Mouse (Mus musculus) c-Kit-positive CD71-positive TER-119-negative erythroid progenitor cells, embryonic 14.5 days (primary cell): ENCODE results near the gene Dusp1.
A peak's percentile ranks its signal among the peaks of the same experiment; 100 is the strongest.

Source experiments
- DNase-seq: peaks from one replicate; pipeline ENCODE4 v3.0.0-alpha.2; 2013; ENCODE audit warnings: low read depth

Gene Dusp1

DNA sequence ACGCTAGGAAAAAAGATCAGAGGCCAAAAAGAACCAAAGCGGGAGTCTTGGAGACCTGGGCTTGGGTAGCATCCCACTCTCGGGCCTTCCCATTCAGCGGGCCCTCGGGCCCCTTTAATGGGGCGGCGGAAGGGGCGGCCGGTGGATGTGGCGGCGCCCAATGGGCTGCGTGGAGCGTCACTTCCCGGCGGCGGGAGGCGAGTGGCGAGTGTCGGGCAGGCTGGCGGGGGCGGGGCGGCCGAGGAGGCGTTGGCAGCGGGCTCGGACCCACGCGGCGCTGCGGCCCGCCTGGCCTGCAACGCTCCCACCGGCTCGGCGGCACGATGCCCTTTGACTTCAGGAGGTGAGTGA lies 663 bp downstream of the Dusp1 start, which contains the start of gene Ergic1:
Ergic1 (plus strand) TSS at position 200 of the 351 bp plus-strand sequence.
- DNase-seq, result peak; percentile 57

DNA sequence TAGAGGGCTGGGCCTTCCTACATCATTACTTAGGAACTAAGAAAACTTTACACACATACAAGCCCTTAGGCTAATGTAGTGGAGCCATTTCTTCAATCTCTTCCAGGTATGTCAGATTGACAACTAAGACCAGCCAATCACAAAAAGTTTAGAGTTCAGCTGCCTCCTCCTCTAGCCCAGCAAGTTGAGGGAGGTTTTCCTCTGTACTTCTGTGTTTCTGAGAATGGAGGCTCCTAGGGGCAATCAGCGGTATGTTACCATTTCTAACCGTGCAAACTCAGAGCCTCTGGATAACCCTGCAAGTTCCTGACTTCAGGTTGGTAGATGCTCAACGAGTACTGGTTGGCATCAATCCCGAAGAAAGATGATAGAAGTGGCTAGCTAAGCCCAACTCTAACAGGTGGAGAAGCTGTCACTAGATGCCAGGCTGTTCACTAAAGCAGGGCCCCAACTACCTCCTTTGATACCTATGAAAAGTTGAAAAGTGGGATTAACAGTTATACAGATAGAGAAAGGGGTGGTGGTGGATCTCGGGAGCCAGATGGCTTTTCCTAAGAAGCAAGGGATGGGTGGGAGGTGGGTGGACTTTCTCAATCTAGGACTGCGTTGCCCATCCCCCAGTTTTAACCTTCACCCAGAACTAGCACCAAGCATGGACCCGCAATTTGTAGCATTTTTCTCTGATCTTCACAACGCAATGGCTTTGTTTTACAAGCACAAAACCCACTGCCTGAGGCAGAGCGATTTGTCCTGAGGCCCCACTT lies 1.2 kb downstream of the Dusp1 start:
- DNase-seq, result peak; percentile 40

DNA sequence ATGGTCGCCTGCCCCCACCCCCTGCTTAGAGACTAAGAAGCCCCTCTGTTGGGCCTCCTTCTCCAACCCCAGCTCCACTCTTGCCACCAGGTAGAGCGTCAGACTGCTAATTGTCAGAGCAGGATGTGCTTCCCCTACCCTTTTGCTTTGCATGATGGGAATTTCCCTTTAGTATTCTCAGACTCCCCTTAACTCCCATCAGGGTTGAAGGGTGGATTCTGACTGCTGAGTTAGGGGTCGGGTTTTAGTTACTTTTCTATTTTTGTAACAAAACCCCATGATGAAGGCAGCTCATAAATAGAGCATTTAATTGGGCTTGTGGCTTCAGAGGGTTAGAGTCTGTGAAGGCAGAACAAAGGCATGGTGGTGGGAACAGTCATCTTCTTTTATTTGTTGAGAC lies 8.9 kb downstream of the Dusp1 start:
- DNase-seq, result no peak

DNA sequence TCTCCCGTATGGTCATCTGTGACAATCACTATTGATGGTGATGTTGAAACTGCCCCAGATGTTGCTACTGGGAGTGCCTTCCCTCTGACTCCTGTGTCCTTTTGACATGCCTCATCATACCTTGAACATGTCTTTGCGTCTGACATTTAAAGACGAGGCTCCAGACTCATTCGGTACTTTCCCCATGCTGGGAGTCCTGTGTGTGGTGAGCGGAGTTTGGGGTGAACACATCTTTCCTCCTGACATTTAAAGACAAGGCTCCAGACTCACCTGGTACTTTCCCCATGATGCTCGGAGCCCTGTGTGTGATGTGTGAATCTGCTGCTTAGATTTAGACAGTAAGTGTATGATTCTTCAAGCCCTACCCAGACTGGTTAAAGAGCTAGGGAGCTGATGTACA lies 10.8 kb downstream of the Dusp1 start:
- no peak for DNase-seq

DNA sequence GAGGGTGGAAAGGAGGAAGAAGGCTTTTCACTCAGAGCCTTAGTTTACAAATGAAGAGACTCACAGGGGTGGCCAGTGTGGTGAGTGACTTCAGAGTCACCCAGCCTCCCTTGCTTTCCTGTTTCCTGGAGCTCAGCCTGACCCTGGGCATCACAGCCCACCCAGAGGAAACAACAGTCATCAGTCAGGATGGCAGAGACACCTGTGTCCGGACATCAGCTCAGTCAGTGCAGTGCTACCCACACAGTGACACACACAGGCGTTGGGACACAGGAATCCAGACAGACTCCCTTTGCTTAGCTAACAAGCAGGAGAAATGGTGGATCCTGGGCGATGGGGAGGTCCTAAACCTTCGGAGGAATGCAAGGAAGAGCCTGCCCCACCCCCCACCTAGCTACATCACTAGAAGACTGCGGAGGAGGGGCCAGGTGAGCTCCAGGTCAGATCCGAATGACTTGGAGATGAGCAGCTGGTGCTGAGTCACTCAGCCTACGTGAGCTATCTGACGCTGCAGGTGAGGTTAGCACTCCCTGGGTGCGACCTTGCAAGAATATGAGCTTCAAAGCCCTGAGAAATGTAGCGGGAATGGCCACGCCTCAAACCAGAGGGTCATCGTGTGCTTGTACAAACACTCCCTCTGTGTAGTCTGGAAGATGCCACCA lies 12.6 kb downstream of the Dusp1 start:
- no peak for DNase-seq

DNA sequence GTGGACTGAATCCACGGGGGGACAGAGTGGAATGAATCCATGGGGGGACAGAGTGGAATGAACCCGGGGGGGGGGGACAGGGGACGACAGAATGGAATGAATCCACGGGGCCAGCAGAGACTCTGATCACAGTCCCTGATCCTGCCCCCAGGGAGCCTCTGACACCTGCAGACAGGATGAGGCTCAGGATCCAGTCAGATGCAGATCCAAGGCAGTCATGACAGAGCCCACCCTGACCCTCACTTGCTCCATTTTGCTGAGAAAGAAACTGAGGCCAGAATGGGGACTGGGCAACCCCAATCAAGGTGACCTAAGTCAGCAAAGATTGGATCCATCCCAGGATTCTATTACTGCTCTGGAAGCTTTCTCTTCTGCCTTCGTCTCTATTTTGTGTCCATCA lies 13.4 kb downstream of the Dusp1 start:
- DNase-seq, result no peak

DNA sequence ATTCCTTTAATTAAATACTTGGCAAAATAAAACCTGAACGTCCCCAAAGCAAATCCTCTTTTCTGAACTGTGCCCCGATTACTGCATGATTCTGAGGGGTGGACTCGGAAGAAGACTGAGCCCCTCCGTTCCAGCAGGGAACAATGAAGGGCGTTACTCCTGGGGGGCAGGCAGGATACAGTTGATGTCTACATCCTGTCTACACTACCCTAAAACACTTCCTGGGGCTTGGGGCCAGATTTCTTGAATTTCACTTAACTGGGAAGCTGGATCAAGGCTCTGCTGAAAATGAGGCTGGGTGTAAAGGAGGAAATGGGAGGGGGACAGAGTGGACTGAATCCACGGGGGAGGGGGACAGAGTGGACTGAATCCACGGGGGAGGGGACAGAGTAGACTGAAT lies 14.2 kb downstream of the Dusp1 start:
- no peak for DNase-seq

DNA sequence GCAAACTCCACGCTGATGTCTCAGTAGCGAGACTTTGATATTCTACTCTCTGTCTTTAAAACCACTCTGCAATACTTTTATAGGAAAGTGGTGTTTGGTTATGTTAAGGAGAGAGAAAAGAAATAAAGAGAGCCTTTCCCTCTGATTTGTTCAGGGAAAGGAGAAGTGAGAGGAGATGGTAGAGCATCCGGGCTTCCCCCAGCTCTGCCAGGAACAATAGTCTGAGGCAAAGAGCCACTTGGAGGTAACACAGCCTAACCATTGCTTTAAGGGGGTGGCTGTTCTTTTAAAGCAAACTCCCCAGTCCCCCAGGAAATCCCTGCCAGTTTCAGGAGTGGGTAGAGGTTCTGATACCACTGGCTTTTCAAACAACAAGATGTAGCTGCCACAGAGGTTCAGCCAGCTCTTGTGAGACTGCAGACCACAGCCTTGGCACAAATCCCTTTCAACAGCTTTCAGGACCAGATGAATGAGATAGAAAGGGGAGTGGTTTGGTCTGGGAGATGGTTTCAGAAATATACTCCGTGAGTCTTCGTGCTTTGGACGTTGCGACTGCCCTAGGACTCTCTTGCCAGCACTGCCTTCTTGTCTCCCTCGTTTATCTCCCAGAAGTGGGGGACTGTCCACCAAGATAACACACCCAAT lies 17.5 kb downstream of the Dusp1 start:
- DNase-seq, result no peak

DNA sequence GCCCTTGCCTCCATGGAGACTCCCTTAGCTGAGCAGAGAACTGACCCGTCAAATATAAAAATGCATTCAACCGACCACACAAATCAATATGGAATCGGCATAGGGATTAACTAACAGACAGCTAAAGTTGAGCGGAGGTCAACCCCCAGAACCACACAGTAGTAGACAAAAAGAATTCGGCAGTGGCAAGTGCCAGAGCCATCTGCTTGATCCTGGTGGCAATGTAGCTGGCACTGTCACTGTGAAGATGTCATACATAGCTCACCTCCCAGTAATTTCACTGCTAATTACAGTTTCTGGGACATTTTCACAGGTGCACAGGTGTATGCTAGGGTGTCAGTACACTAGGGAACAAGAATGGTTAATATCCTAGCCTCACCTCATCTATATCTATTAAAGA lies 21.8 kb downstream of the Dusp1 start:
- no peak for DNase-seq

DNA sequence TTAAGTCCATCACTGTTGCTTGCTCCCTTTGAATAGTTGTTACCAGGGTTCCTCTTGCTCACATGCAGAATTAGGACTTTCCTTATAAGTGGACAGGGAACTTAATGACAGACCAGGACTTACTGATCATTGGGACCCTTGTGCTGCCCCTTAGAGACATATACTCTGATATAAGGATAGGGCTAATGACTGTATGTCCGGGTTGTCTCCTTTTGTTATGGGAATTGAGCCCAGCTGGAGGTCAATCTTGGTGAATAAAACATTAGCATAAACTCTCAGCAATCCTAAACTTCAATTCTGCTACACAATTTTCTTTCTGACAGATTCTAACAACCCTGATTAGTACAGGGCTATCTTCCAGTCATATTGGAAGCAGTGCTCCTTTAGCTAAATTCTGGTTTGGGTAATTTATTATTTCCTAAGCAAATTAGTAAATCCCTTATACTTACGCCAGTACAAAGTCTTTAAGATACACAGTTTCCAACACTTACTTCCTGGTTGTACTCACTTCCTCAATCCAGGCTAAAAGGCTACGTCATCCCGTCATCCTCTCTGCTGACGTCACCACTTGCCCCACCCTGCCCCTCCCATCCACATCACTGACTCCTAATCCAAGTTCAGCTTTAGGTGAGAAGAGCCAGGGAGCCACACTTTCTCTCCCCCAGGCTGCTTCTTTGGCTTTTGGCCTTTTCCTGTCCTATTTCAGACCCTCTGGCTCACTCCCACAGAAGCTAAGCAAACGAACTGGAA lies 24.0 kb downstream of the Dusp1 start:
- DNase-seq, result no peak

DNA sequence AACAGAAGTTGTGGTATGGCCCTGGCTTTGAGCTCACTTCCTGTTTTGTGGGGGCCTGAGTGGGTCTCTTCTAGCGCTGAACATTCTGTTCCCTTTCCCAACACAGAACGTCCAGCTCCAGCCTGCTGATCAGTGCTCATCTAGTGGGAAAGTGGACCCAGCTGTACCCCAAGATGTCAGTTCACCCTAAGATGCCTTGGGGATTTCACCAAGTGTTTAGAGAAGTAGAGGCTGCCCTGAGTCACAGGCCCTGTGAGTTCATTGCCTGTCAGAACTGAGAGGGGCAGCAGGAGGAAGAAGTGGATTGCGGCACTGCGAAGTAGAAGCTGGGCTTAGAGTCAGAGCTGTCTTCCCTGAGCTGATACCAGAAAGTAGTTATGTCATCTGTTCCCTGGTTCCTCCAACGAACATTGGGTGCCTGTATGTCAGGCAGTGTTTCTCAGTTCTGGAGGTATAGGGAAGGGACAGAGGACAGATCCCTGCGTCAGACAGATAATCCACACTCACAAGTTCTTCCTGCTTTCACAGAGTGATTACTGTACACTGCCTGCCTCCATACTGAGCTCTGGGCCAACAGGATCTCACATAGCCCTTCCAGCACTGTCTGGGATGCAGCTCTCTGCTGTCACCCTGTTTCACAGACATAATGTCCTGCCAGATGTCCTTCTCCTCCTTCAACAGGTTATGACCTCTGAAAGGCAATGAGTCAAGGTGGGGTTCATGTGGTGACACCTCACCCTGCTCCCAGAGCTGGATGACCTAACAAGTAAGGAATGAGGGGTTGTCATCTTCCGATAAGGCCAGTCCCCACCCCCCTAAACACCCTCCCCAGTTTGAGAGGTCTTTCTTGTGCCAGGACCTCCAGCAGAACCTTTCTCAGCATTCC lies 26.4 kb downstream of the Dusp1 start:
- no peak for DNase-seq

DNA sequence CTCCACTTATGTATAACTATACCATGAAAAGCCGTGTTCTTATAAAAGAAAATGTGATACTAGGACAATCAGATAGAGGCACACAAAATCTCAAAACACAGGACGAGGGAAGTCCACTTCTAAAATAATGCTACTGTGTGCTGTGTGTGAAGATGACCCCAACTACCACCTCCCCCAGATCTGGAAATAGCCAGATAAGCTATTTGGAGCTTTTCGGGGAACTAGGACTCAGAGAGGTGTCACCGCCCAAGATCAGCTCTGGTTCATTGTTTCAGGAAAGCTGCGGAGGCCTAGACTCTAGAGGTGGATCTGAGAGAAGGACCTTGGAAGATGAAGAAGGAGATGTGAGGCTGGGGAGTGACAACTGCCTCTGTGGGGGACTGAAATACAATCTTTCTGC lies 27.2 kb downstream of the Dusp1 start:
- DNase-seq, result peak; percentile 64

DNA sequence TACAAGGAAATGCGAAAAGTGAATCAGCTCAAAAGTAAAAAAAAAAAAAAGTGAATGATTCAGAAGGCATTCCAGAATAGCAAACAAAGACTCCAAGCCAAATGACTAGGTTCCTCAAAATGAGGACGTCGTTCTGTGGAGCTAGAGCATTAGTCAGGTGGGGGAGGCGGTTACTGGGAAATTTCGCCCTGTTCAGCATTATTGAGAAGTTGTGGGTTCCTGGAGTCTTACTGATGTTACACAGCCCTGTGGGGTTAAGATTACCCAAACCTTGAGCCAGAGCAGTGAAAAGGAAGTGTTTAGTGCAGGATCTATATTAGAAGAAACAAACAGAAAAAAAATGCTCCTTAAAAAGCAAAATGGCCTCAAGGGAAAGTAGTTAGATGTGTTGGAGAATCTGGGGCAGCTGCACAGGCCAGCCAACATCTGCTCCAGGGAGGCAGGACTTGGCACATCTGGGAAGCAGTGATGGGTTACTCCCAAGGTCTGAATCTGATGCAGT lies 28.0 kb downstream of the Dusp1 start:
- peak; percentile 44 for DNase-seq

DNA sequence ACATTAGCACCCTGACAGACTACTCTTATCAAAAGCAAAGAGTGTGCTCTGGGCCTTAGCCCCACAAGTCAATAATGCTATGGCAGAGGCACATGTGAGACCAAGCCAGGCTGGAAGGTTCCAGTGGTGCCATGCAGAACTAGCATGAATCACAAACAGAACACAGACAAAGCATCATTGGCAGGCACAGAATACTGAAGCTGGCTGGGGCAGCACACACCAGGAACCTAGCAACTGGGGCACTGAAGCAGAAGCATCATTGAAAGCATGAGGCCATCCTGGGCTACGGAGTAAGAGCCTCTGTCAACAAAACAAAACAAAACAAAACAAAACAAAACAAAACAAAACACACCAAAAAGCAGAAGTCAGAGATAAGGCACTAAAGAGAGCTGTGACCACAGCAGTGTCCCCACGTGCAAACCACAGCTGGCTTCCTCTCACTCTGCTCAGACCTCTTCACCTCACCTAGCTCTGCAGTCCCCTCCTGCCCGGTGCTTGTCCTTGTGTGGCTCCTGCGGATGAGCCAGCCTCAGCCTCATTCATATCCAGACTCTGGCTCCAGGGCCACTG lies 29.4 kb downstream of the Dusp1 start:
- DNase-seq, result no peak

DNA sequence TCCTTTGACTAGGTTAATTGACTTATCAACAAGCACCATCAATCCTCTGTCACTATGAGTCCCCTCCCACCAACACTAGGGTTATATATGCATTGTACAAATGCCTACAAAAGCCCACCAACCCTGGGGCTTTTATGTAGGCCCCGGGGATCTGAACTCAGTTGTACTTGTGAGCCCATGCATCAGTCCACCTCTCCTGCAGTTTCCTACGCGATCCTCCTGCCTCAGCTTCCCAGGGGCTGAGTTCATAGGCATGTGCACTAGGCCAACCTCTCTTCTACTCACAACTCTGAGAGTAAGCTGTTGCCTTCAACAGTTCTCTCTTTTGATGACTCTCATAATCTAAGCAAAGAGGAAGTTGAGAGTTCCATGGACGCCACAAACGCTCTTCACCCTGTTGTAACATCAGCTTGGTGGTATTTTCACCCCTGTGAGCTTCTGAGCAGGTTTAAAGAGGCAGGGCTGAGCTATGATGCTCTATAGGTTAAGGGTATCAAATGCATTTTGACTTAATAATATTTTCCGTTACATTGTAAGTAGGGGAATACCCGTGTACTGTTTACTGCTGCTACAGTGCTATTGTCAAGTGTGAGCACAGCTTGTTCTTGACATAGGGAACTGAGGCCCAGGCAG lies 30.4 kb downstream of the Dusp1 start:
- no peak for DNase-seq

DNA sequence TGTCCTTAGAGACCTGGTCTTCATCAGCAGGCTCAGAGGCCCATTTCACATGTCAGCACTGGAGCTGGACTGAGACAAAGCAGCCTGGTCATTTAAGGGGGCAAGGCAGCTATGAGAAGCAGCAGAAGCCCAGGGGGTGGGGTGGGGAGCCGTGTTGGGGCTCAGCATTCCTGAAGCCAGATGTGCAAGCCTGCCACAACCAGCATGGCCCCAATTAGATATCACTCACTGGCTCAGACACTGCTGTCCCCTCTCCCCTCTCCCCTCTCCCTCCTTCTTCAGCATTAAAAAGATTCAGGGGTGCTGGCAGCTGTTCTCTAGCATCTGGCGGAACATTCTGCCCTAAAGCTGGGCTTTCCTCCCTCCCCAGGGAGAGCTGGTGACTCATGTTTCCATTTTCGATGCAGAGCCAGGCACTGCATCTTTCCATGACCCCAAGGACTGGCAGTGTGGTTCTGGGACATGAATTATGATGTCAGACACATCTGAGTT lies 31.3 kb downstream of the Dusp1 start:
- DNase-seq, result no peak

DNA sequence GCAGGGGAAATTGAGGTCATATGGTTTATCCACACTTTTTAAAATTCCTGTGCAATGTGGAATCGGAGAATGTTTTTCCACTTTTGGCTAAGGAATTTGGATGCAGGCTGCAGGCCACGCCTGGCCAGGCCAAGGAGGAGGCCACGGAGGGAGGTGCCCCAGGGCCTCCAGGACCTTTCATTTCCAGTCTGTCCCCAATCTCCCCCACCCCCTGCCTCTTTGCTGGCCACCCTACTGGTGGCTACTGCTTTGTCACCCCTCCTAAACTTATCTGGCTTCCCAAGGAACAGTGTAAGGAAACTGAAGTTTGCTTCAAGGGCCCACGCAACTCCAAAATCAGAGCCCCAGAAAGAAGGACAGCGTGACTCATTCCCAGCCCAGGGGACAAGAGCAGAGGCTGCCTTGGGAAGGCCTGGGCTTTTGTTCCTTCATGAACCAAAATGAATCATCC lies 32.1 kb downstream of the Dusp1 start:
- DNase-seq, result no peak

DNA sequence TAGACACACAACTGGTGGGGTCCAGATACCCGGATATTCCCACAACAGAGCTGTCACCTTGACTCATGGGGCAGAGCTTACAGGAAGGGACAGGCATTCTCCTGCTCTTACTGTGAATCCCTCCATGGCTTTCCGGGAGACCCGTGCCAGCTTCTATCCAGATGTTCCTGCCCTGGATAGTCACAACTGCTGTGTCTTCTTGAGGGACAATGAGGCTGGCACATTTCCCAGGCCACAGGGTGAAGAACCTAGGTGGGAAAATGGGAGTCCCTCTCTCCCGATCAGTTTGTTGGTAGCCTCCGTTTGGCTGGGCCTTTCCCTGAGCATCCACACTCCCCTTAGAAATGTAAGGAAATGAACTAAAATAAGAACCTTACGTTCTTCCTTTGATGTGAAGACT lies 33.2 kb downstream of the Dusp1 start:
- no peak for DNase-seq

DNA sequence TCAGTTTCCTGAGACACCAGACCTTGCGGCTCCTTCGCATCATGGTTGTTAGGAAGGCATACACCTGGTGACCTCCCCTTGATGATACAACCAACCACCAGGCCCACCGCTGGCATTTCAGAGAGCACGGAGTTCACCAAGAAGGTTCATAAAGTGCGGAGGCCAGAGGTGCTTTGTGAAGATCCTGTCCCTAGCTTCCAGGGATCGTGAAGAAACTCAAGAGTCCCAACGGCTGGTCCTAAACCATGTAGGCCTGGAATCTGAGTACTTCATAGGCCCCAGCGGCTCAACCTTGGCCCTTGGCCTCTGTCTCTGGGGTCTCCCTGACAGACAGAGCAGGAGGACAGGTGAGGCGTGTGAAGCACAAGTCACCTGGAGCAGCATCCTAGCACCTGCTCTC lies 34.6 kb downstream of the Dusp1 start:
- DNase-seq, result no peak

DNA sequence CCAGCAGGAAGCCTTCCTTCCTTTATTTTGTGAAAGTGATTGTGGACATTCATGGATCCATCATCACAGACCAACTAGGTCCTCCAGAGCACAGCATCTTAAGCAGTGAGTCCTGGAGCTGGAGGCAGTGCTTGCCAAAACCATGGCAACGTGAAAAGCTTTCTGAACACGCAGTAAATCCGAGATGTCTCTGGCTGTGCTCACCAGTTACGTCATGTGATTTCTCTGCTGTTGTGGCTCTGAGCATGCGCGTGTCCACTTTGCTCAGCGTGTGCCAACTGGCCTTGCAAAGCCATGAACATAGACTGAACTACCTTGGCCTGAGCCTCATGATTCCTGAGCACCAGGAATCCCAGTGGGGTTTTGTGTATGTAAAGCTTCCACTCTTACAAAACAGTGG lies 36.6 kb downstream of the Dusp1 start:
- no peak for DNase-seq
